Mouse (Mus musculus): ENCODE measurements around the gene Dgat2. TPM values are rescaled to one million over a fixed set of nuclear protein-coding genes. Genes with fewer than 3 reads are reported as not detected.

The Dgat2 gene
- polyA plus RNA-seq, 1 experiment from 2014 or later = 14.1 TPM

DNA sequence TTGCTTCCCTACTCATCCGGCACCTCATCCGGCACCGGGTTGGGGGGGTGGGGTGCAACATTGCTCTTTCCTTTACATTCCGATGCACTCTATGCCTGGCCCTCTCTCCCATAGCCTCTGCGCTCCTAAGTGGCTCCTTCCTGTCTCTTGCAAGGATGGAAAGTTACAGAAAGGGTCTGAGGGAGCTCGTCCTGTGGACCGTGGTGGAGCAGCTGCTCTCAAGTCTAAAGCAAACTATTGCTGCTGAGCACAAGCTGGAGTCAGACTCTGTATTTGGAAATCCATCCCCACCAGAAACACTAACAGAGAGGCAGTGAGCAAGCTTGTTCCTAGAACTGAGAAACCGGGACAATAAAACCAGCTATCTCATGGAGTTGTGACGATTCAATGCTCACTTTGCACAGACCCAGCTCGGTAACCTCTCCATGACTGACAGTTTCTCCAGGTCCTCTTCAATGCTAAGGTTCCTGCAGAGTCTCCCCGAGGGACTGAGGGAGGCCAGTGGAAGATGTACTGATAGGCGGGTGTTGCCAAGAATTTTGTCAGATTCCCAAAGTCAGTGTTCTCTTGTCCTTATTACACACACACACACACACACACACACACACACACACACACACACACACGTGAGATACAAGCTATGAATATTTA, 42.6 kb downstream of the Dgat2 start:
- Histone ChIP-seq H3K27ac (peak overlapping the region; percentile 81; the same call in 1 of the 2 replicates), H3K4me3 (replicated peaks) (peak overlapping the region; percentile 96), H3K4me1 (replicated peaks) (peaks cover 18% of the 10 kb centered on the region), H3K9ac (replicated peaks) (peak overlapping the region; percentile 81), H3K4me2 (peak overlapping the region; percentile 79), H3K36me3 (no peaks in the 10 kb centered on the region), H3K27me3 (no peaks in the 10 kb centered on the region), H3K9me3 (peaks cover 4% of the 10 kb centered on the region; the same call in 1 of the 2 replicates)
- WGBS = 2% methylated on average over 13 of the region's 13 CpGs
- ATAC-seq (ENCODE audit: insufficient number of reproducible peaks, insufficient read depth, low FRiP score, low TSS enrichment, low read depth) = no peak

DNA sequence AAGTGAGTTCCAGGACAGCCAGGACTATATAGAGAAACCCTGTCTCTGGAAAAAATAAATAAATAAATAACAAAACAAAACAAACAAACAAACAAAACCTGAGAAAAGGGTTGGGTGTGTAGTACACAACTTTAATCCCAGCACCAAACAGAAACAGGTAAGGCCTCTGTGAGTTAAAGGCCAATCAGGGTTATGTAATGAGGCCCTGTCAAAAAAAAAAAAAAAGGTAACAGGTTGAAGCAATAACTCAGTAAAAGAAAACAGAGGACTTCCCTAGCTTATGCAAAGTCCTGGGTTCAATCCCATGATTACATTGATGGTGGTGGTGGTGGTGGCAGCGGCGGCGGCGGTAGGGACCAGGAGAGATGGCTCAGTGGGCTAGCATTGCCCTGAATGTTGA, 45.0 kb downstream of the Dgat2 start:
- Histone ChIP-seq H3K4me3 (replicated peaks) (no peak overlapping the region), H3K27me3 (no peaks in the 10 kb centered on the region), H3K4me2 (no peak overlapping the region), H3K27ac (no peak overlapping the region), H3K9me3 (peaks cover 4% of the 10 kb centered on the region; the same call in 1 of the 2 replicates), H3K36me3 (no peaks in the 10 kb centered on the region), H3K4me1 (replicated peaks) (peaks cover 18% of the 10 kb centered on the region), H3K9ac (replicated peaks) (no peak overlapping the region)
- ATAC-seq (ENCODE audit: insufficient number of reproducible peaks, insufficient read depth, low FRiP score, low TSS enrichment, low read depth) = no peak
- 95% methylated on average over 4 of the region's 4 CpGs for WGBS

DNA sequence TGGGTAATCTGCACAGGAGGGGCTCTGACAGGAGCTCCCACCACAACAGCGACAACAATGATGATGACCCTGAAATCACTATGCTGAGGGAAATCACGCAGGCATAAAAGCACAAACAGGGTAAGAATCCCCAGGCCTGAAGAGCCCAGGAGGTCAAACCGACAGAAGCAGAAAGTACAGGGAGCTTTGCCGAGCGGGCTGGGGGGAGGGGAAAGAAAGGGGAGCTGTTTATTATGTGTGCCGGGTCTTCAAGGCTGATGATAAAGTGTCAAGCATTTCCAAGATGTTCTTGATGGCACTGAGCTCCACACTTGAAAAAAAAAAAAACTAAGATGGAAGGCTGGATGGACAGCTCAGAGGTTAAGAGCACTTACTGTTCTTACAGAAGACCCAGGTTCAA, 45.7 kb downstream of the Dgat2 start:
- WGBS = 54% methylated on average over 6 of the region's 6 CpGs
- no peak for ATAC-seq (ENCODE audit: insufficient number of reproducible peaks, insufficient read depth, low FRiP score, low TSS enrichment, low read depth)

DNA sequence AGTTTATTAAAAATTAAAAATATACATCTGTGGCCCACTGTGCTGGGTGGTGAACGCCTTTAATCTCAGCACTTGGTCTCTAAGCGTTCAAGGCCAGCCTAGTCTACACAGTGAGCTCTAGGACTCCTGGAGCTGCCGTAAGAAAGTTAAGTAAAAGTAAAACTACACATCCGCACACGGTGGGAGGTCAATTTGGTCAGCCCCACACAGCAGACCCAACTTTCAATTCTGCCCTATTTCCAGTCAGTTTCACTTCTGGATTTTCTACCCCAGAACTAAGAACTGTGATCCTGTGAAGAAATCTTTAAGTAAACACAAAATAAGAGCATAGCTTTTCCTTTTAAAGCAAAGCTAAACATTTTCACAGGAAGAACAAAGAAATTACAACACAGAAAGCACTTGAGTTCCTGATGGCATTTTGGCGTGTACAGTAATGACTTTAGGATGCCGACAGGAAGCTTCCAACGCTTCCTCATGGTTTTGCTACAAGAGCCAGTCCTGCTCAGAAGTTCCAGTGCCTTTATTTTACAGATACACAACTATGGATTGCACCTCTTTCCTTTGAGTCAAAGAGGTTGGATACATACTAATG, 48.6 kb downstream of the Dgat2 start:
- no peak overlapping the region for H3K4me3 ChIP-seq (replicated peaks)
- no peak for ATAC-seq (ENCODE audit: insufficient number of reproducible peaks, insufficient read depth, low FRiP score, low TSS enrichment, low read depth)
- H3K4me2 ChIP-seq = no peak overlapping the region
- H3K9ac ChIP-seq (replicated peaks) = no peak overlapping the region
- 91% methylated on average over 8 of the region's 8 CpGs for WGBS
- H3K4me1 ChIP-seq (replicated peaks) = peaks cover 6% of the 10 kb centered on the region
- H3K36me3 ChIP-seq = no peaks in the 10 kb centered on the region
- H3K27me3 ChIP-seq = no peaks in the 10 kb centered on the region
- H3K27ac ChIP-seq = no peak overlapping the region
- H3K9me3 ChIP-seq = peaks cover 4% of the 10 kb centered on the region; the same call in 1 of the 2 replicates

More for the DNA sequence above, 45.7 kb downstream of the Dgat2 start:
- Histone ChIP-seq H3K27ac (no peak overlapping the region), H3K4me3 (replicated peaks) (no peak overlapping the region), H3K9me3 (peaks cover 4% of the 10 kb centered on the region; the same call in 1 of the 2 replicates), H3K36me3 (no peaks in the 10 kb centered on the region), H3K4me2 (no peak overlapping the region), H3K9ac (replicated peaks) (no peak overlapping the region), H3K27me3 (no peaks in the 10 kb centered on the region), H3K4me1 (replicated peaks) (peaks cover 15% of the 10 kb centered on the region)

DNA sequence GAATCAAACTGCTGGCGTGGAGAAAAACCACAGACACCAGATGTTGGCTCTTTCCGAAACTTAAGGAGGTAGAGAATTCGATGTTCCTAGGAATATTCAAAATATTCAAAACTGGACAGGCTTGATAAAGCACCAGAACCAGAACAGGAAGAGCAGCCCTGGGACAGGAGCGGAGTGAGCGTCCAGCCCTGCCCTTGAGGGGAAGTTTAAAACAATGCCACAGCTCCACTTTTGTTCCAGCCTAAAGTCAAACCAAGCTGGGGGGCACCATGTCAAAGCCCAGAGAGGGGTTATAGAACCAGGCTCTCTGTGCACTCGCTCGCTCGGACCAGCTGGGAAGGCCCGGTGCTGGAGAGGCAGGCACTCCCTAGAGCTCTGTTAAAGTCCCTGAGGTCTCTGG, 49.9 kb downstream of the Dgat2 start:
- Histone ChIP-seq H3K4me2 (no peak overlapping the region), H3K4me1 (replicated peaks) (peaks cover 19% of the 10 kb centered on the region), H3K27ac (no peak overlapping the region), H3K36me3 (no peaks in the 10 kb centered on the region), H3K4me3 (replicated peaks) (no peak overlapping the region), H3K27me3 (no peaks in the 10 kb centered on the region), H3K9ac (replicated peaks) (no peak overlapping the region), H3K9me3 (peaks cover 4% of the 10 kb centered on the region; the same call in 1 of the 2 replicates)
- 88% methylated on average over 9 of the region's 9 CpGs for WGBS
- no peak for ATAC-seq (ENCODE audit: insufficient number of reproducible peaks, insufficient read depth, low FRiP score, low TSS enrichment, low read depth)

DNA sequence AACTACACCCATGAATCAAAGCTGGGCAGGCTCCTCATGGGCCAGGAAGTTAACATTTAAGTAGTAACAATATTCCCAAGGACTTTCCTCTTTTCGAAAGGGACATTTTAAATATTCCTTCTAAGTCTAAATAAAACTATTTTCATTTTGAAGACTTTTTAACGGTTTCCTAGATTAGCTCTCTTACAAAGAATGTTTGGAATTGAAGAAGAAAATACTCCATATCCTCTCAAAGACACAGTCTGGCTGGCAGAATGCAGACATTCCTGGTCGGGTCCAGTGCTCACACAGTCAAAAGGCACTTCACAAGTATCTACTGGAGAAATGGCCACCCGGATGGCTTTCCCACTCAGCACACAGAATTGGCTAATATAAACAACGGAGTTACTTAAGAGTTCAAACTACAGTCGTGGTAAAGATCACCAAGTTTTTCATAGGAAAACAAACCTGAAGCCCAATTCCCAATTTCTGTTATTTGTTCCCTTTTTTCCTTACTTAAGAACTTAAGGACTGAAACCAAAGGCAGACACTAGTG, 50.6 kb downstream of the Dgat2 start:
- no peak for ATAC-seq (ENCODE audit: insufficient number of reproducible peaks, insufficient read depth, low FRiP score, low TSS enrichment, low read depth)
- Histone ChIP-seq H3K9ac (replicated peaks) (no peak overlapping the region), H3K4me1 (replicated peaks) (peaks cover 26% of the 10 kb centered on the region), H3K36me3 (no peaks in the 10 kb centered on the region), H3K4me3 (replicated peaks) (no peak overlapping the region), H3K27me3 (no peaks in the 10 kb centered on the region), H3K27ac (no peak overlapping the region), H3K9me3 (peaks cover 4% of the 10 kb centered on the region; the same call in 1 of the 2 replicates), H3K4me2 (no peak overlapping the region)
- WGBS = 71% methylated on average over 6 of the region's 6 CpGs

DNA sequence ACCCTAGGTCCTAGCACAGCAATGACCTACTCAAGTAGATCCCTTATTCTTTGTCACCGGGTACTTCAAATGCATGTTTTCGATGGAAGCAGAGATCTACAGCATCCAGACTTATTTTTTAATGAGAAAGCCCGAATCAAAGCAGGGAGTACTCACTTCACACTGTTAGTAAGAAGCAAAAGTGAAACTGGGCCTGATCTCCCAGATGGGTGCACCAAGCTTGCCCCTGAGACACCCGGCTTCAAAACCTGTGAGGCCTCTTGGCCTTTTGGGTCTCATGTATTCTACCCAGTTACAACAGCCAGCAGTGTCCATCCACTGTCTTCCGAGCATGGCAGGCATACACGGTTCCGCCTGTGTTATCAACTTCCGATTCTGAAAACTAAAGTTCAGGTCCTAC, 53.6 kb downstream of the Dgat2 start:
- no peaks in the 10 kb centered on the region for H3K27me3 ChIP-seq
- WGBS = 89% methylated on average over 8 of the region's 8 CpGs
- peaks cover 11% of the 10 kb centered on the region; the same call in 1 of the 2 replicates for H3K9me3 ChIP-seq
- no peak overlapping the region for H3K4me2 ChIP-seq
- no peak for ATAC-seq (ENCODE audit: insufficient number of reproducible peaks, insufficient read depth, low FRiP score, low TSS enrichment, low read depth)
- no peaks in the 10 kb centered on the region for H3K36me3 ChIP-seq
- H3K4me1 ChIP-seq (replicated peaks) = peaks cover 36% of the 10 kb centered on the region
- peak overlapping the region; percentile 87; the same call in 1 of the 2 replicates for H3K27ac ChIP-seq
- H3K4me3 ChIP-seq (replicated peaks) = no peak overlapping the region
- H3K9ac ChIP-seq (replicated peaks) = no peak overlapping the region

DNA sequence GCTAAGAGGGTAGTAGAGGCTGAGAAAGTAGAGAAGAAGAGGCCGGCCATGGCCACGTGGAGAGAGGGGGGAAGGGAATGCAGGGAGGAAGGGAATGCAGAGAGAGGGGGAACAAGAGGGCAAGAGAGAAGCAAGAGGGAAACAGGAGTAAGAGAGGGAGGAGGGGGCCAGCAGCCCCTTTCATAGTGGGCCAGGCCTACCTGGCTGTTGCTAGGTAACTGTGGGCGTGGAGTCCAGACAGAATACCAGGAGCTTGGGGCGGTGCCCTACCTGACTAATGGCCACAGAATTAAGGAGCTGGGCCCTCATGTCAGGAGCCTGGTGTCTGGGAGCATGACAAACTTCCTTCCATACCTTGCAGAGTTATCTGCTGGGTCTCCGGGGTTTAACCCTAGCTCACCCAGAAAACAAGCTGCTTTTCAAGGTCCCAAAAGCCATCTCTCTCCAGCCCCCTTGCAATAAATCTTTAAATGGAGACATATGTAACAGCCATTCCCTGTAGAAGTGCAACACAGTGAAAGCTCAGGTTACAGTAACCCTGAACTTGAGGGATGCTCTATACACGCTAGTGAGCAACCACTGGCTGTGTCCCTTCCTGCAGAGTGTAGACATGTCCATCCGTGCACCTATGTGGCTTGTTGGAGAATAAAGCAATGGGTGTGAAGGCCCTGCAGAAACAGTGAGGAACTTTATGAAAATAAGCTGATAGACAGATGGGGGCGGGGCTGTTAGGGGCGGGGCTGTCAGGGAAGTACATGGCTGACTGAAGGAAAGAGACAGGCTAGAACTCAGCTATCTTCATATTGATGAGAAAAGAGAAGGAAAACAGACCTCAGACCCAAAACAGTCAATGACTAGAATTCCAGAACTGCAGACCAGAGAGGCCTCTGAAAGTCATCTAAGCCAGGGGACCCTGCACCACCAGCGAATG, 54.2 kb downstream of the Dgat2 start:
- Histone ChIP-seq H3K9me3 (peaks cover 11% of the 10 kb centered on the region; the same call in 1 of the 2 replicates), H3K27me3 (no peaks in the 10 kb centered on the region), H3K36me3 (no peaks in the 10 kb centered on the region), H3K4me3 (replicated peaks) (no peak overlapping the region), H3K9ac (replicated peaks) (no peak overlapping the region), H3K4me1 (replicated peaks) (peaks cover 36% of the 10 kb centered on the region), H3K27ac (peak overlapping the region; percentile 87), H3K4me2 (peak overlapping the region; percentile 40)
- WGBS = 34% methylated on average over 10 of the region's 10 CpGs
- ATAC-seq (ENCODE audit: insufficient number of reproducible peaks, insufficient read depth, low FRiP score, low TSS enrichment, low read depth) = peak; percentile 84

DNA sequence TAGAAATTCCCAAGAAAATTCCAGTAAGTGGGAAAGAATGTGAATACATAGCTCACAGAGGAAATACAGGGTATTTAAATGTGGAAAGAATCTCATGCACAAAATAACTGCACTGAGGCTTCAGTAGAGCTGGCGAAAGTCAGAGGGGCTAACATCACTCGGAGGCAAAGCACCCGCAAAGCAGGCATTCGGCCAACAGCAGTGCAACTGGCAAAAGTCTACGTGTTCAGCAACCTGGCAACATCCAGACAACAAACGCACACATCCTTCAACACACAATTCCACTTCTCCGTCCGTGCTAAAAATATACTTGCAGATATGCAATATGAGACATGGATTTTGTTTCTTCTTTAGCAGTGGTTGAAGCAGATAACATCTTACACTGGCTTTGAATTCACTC, 56.5 kb downstream of the Dgat2 start:
- H3K9me3 ChIP-seq = peaks cover 11% of the 10 kb centered on the region; the same call in 1 of the 2 replicates
- no peak overlapping the region for H3K9ac ChIP-seq (replicated peaks)
- peaks cover 42% of the 10 kb centered on the region for H3K4me1 ChIP-seq (replicated peaks)
- H3K4me2 ChIP-seq = no peak overlapping the region
- no peak overlapping the region for H3K27ac ChIP-seq
- no peaks in the 10 kb centered on the region for H3K27me3 ChIP-seq
- no peak for ATAC-seq (ENCODE audit: insufficient number of reproducible peaks, insufficient read depth, low FRiP score, low TSS enrichment, low read depth)
- H3K36me3 ChIP-seq = no peaks in the 10 kb centered on the region
- WGBS = 89% methylated on average over 8 of the region's 8 CpGs
- no peak overlapping the region for H3K4me3 ChIP-seq (replicated peaks)

DNA sequence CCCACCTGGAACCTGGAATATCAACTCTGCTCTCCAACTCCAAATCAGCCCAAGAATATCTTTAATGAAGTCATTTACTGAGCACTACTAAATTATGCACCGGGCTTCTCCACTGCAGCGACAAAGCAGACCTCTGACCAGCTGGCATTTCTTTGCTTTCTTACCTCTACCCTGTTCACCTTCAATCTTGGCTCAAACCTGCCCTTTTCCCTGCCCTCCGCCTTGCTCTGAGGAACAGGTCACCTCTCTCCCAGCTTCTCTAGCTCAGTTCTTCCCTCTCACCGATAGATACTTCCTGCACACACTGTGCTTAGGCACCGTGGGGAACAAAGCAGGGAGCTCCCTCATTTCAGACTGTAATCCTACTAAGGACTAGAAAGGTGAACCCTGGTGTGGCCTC, 59.9 kb downstream of the Dgat2 start:
- ATAC-seq (ENCODE audit: insufficient number of reproducible peaks, insufficient read depth, low FRiP score, low TSS enrichment, low read depth) = no peak

More for the DNA sequence above, 59.9 kb downstream of the Dgat2 start:
- WGBS = 77% methylated on average over 5 of the region's 5 CpGs
- Histone ChIP-seq H3K9me3 (peaks cover 11% of the 10 kb centered on the region; the same call in 1 of the 2 replicates), H3K4me3 (replicated peaks) (no peak overlapping the region), H3K4me1 (replicated peaks) (peaks cover 24% of the 10 kb centered on the region), H3K27me3 (no peaks in the 10 kb centered on the region), H3K9ac (replicated peaks) (no peak overlapping the region), H3K4me2 (no peak overlapping the region), H3K36me3 (no peaks in the 10 kb centered on the region), H3K27ac (no peak overlapping the region)

Measured in limb, embryonic 12.5 days (tissue).